Mouse (Mus musculus) liver, embryonic 14.5 days (tissue): ENCODE measurements around the gene 2510039O18Rik. TPM values are rescaled to one million over a fixed set of nuclear protein-coding genes. Genes with fewer than 3 reads are reported as not detected.

Experiments
- ATAC-seq: fragments of 200-750 bp; cut with Nextera tagmentation; 2 replicates; pipeline ENCODE4 v1.8.0; 2017; ENCODE audit warnings: moderate number of reproducible peaks, mild to moderate bottlenecking, moderate library complexity; ENCODE audit not compliant: insufficient read depth
- DNase-seq, 3 experiments: peaks; one replicate each; pipeline ENCODE4 v3.0.0-alpha.2; 2012 to 2013; ENCODE audit warnings: low read depth in 3 of 3, low spot score in 3 of 3
- H3K27ac ChIP-seq: fragments of 300-500 bp; sonication (generic); 2 replicates; pipeline ENCODE4 v1.5.1; 2014; ENCODE audit warnings: moderate library complexity, mild to moderate bottlenecking, control low read depth, inconsistent platforms
- H3K27me3 ChIP-seq: fragments of 300-500 bp; sonication (generic); 2 replicates; pipeline ENCODE4 v1.6.1; 2014; ENCODE audit warnings: mild to moderate bottlenecking, low read length, moderate library complexity; ENCODE audit not compliant: control insufficient read depth, insufficient read depth
- H3K36me3 ChIP-seq: fragments of 300-500 bp; sonication (generic); replicated peaks from 2 replicates; pipeline ENCODE4 v1.6.1; 2014; ENCODE audit warnings: low read depth; ENCODE audit not compliant: control insufficient read depth, insufficient read depth
- H3K4me1 ChIP-seq, 2 experiments: fragments of 200-500 bp in 1 of 2; fragments of 300-500 bp in 1 of 2; sonication (generic) in 1 of 2; replicated peaks; 2 replicates each; pipeline ENCODE4 v1.6.1; 2012 to 2014; ENCODE audit warnings: antibody characterized with exemption in 1 of 2, inconsistent platforms in 1 of 2, low read length in 1 of 2; ENCODE audit not compliant: control insufficient read depth in 2 of 2, insufficient read depth in 2 of 2
- H3K4me2 ChIP-seq: fragments of 300-500 bp; sonication (generic); 2 replicates; pipeline ENCODE4 v1.6.1; 2014; ENCODE audit warnings: low read depth, mild to moderate bottlenecking, control low read depth, moderate library complexity
- H3K4me3 ChIP-seq, 2 experiments: fragments of 200-500 bp in 1 of 2; fragments of 300-500 bp in 1 of 2; sonication (generic) in 1 of 2; 2 replicates each; pipeline ENCODE4 v1.5.1; 2012 to 2014; ENCODE audit warnings: low read depth in 2 of 2, low read length in 2 of 2, mild to moderate bottlenecking in 2 of 2, control low read depth in 1 of 2, inconsistent platforms in 1 of 2, moderate library complexity in 1 of 2; ENCODE audit not compliant: insufficient read depth in 1 of 2
- H3K9ac ChIP-seq: fragments of 300-500 bp; sonication (generic); replicated peaks from 2 replicates; pipeline ENCODE4 v1.6.1; 2014; ENCODE audit warnings: mild to moderate bottlenecking, control low read depth, moderate library complexity
- H3K9me3 ChIP-seq: fragments of 300-500 bp; sonication (generic); 2 replicates; pipeline ENCODE4 v1.6.1; 2016; ENCODE audit warnings: low read length, mixed read lengths; ENCODE audit not compliant: control insufficient read depth
- CTCF ChIP-seq: IDR thresholded peaks from 2 replicates; pipeline ENCODE4 v1.5.1; 2016; ENCODE audit warnings: antibody characterized with exemption, low read depth, control low read depth
- EP300 ChIP-seq: IDR thresholded peaks from 2 replicates; pipeline ENCODE4 v1.6.1; 2016; ENCODE audit warnings: antibody characterized with exemption, low read depth
- WGBS: fragments of 180-500 bp; shearing (Covaris S2); extraction: QIAGEN DNeasy Blood & Tissue Kit; methylation state at CpG from one replicate; pipeline ENCODE4 v1.1.7; 2014; ENCODE audit not compliant: insufficient replicate concordance; 5-methylcytosine and 5-hydroxymethylcytosine counted together
- polyA plus RNA-seq, 2 experiments: library from polyadenylated mRNA; depleted of rRNA in 1 of 2; stranded (reverse) in 1 of 2; unstranded in 1 of 2; fragments of >200 nt; fragmentation: Nextera tagmentation in 1 of 2; extraction: Ambion mirVana in 1 of 2; gene quantifications; 2 replicates each; pipeline versions ENCODE4 v1.2.1 to v1.2.3; 2012 to 2014

The 2510039O18Rik gene
- polyA plus RNA-seq, 2 experiments = 7.8 to 18.8 TPM

- no peaks in the 10 kb centered on the region for H3K4me1 ChIP-seq
- no peak for ATAC-seq
- TF ChIP-seq EP300 (no peak), CTCF (no peak)
- no peak overlapping the region for H3K9ac ChIP-seq
- H3K27ac ChIP-seq = no peak overlapping the region
- no peaks in the 10 kb centered on the region for H3K27me3 ChIP-seq
- WGBS = 74% methylated on average over 15 of the region's 15 CpGs
- H3K4me2 ChIP-seq = no peak overlapping the region
- no peak for DNase-seq
- H3K4me3 ChIP-seq = no peak overlapping the region
- no peaks in the 10 kb centered on the region for H3K36me3 ChIP-seq
- H3K9me3 ChIP-seq = no peaks in the 10 kb centered on the region
Measured at GRCm38 (mm10) chr4:147963623-147964022, 22.9 kb downstream of the 2510039O18Rik start.

GRCm38 (mm10) chr4:147965712-147966111 lies 25.0 kb downstream of the 2510039O18Rik start:
- Histone ChIP-seq H3K27ac (no peak overlapping the region), H3K4me3 (no peak overlapping the region), H3K9ac (no peak overlapping the region), H3K27me3 (no peaks in the 10 kb centered on the region), H3K4me2 (no peak overlapping the region), H3K36me3 (no peaks in the 10 kb centered on the region), H3K4me1 (no peaks in the 10 kb centered on the region), H3K9me3 (no peaks in the 10 kb centered on the region)
- WGBS = 52% methylated on average over 7 of the region's 7 CpGs
- no peak for DNase-seq
- ATAC-seq = no peak
- TF ChIP-seq EP300 = no peak
- TF ChIP-seq CTCF = no peak

- Histone ChIP-seq H3K27me3 (no peaks in the 10 kb centered on the region), H3K9me3 (no peaks in the 10 kb centered on the region), H3K27ac (no peak overlapping the region), H3K36me3 (no peaks in the 10 kb centered on the region), H3K4me3 (no peak overlapping the region), H3K9ac (no peak overlapping the region), H3K4me1 (no peaks in the 10 kb centered on the region), H3K4me2 (no peak overlapping the region)
- no peak for TF ChIP-seq EP300
- no peak for TF ChIP-seq CTCF
- 54% methylated on average over 2 of the region's 2 CpGs for WGBS
- DNase-seq = no peak
- no peak for ATAC-seq
Measured at GRCm38 (mm10) chr4:147968816-147969215, 28.1 kb downstream of the 2510039O18Rik start.

GRCm38 (mm10) chr4:147969337-147969736 lies 28.6 kb downstream of the 2510039O18Rik start:
- TF ChIP-seq EP300 = no peak
- TF ChIP-seq CTCF = no peak
- no peak overlapping the region for H3K4me2 ChIP-seq
- 20% methylated on average over 9 of the region's 9 CpGs for WGBS

GRCm38 (mm10) chr4:147976237-147976636 lies 35.5 kb downstream of the 2510039O18Rik start:
- Histone ChIP-seq H3K27me3 (no peaks in the 10 kb centered on the region), H3K36me3 (no peaks in the 10 kb centered on the region), H3K27ac (no peak overlapping the region), H3K9me3 (no peaks in the 10 kb centered on the region), H3K4me1 (peaks cover 0 to 5% of the 10 kb centered on the region in 2 experiments; a peak in 1 of 4 replicates), H3K4me2 (no peak overlapping the region), H3K4me3 (no peak overlapping the region), H3K9ac (no peak overlapping the region)
- ATAC-seq (no peak), DNase-seq (no peak)
- TF ChIP-seq CTCF (no peak), EP300 (no peak)
- 25% methylated on average over 3 of the region's 3 CpGs for WGBS

More at GRCm38 (mm10) chr4:147969337-147969736, 28.6 kb downstream of the 2510039O18Rik start:
- Histone ChIP-seq H3K4me1 (no peaks in the 10 kb centered on the region), H3K4me3 (no peak overlapping the region), H3K36me3 (no peaks in the 10 kb centered on the region), H3K27ac (no peak overlapping the region), H3K27me3 (no peaks in the 10 kb centered on the region), H3K9me3 (no peaks in the 10 kb centered on the region), H3K9ac (no peak overlapping the region)
- no peak for ATAC-seq
- no peak for DNase-seq
